Mouse (Mus musculus): ENCODE data around the gene Serinc3.
"Not testable (repeated sequence)": the region's sequence is repeated elsewhere in the genome, so short reads cannot be mapped to it uniquely, and the experiment has no call there.

Serinc3 gene

GRCm38 (mm10) chr2:163644575-163645385 lies at the start of gene Serinc3:
Gene Serinc3, minus strand, starts transcription at chr2:163645131.
- DNase-seq (ENCODE audit: low spot score in 2 of 2), result peak; percentile 98

GRCm38 (mm10) chr2:163693716-163694314 lies 48.9 kb upstream of the Serinc3 start:
- no peak for DNase-seq (ENCODE audit: low spot score in 2 of 2)

DNA sequence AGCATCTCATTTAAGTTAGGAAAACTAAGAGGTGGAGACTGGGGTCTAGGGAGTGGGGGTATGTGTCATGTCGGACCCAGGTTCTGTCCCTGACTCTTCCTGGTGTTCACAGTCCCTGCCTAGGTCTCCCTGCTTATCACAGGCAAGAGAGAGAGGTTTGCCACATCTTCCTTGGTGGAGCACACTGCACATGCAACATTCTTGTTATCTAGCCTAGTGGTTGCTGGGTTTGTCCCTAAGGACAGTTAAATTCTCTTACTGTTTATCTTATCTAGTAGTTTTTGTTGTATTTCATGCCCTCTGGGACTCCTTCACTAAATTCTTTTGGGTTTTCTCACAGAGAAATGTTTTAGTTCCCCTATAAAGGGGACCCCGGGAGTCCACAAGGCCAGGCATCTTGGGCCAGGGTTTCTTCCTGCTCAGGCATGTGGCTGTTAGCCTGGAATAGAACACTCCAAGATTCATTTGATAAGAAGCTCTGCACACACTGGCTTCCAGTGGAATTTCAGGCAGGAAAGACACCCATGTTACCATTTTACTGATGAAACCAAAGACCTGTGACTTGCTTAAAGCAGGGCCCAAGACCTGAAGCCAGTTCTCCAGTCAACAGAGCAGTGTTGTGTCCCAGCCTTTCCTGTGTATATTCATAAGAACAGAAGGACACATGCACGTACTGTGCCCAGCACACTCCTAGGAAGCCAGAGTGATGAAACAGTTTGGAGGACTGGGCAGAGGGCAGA lies 48.1 kb upstream of the Serinc3 start:
- DNase-seq (ENCODE audit: low spot score in 2 of 2), result no peak

GRCm38 (mm10) chr2:163691846-163692605 lies 47.1 kb upstream of the Serinc3 start:
- no peak for DNase-seq (ENCODE audit: low spot score in 2 of 2)

GRCm38 (mm10) chr2:163690409-163691304 lies 45.7 kb upstream of the Serinc3 start:
- no peak for DNase-seq (ENCODE audit: low spot score in 2 of 2)

- no peak for DNase-seq (ENCODE audit: low spot score in 2 of 2)
Measured at GRCm38 (mm10) chr2:163689771-163690170, 44.8 kb upstream of the Serinc3 start.

GRCm38 (mm10) chr2:163688377-163688776 lies 43.4 kb upstream of the Serinc3 start:
- DNase-seq (ENCODE audit: low spot score in 2 of 2), result not testable (repeated sequence)

DNA sequence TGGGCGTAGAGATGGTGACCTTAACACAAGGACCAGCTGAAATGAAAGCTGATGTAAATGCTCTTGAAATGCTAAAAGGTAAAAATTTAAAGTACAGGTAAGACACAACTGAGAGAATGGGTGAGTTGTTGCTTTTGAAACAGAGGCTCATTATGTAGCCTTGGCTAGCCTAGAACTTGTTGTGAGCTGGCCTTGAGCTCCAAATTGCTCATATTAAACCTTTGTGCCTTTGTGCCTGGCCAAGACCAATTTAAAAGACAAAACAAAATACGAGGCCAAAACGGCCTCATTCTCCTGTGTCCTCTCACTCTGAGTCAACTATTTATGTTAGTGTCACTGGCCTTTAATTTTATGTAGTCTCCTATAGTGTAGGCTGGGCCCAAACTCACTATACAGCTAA lies 42.0 kb upstream of the Serinc3 start:
- no peak for DNase-seq (ENCODE audit: low spot score in 2 of 2)

DNA sequence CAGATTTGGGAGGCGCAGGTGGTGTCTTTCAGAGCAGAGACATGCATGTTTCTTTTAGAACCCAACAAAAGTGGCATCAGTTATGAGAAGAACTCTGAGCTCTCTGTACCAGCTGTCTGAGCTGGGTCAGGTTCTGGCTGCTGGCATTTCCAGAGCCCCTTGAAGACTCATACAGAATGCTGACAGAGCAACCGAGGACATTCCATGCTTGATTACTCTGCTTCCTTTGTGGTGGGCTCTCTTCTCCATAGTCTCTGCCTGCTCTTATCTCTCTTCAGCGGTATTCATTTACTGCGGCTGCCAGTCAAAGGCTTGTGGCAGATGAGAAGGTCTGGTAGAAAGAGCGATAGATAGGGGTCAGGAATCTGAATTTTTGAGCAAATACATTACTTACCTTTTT lies 41.3 kb upstream of the Serinc3 start:
- DNase-seq (ENCODE audit: low spot score in 2 of 2), result no peak

GRCm38 (mm10) chr2:163685761-163686200 lies 40.9 kb upstream of the Serinc3 start:
- peak; percentile 70 to 75 for DNase-seq (ENCODE audit: low spot score in 2 of 2)

GRCm38 (mm10) chr2:163685287-163685686 lies 40.4 kb upstream of the Serinc3 start:
- DNase-seq (ENCODE audit: low spot score in 2 of 2), result peak in 1 of 2 experiments; percentile 44

DNA sequence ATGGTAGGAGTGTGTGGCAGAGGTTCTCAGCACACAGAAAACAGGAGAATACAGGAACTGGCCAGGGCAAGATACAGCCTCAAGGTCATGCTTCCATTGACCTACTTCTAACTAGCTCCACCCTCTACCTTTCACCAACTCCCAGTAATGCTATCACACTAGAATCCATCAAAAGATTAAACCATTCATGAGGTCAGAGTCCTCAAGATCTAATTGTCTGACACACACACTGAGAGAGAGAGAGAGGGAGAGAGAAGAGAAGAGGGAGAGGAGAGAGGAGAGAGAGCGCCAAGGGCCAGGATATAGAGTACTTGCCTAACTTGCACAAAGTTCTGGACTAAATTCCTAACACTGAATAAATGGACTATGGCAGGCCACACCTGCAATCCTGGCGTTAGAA lies 37.4 kb upstream of the Serinc3 start:
- no peak for DNase-seq (ENCODE audit: low spot score in 2 of 2)

- no peak for DNase-seq (ENCODE audit: low spot score in 2 of 2)
Measured at GRCm38 (mm10) chr2:163676745-163677144, 31.8 kb upstream of the Serinc3 start.

DNA sequence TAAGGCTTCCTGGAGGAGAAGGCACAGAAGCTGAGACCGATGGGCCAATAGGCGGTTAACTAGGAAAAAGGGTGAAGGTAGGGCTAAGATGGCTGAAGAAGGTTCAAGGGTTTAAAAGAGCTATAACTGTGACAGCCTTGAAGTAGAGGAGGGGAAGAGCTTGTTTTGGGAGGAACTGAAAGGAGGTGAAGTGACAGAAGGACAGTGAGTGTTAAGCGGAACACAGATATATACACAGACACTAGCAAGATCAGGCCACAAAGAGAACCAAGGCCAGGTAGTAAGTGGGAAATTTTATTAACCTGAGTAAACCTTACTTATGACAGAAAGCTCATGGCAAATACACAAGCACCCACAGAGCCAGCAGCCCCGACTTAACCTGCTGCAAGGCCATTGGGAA lies 31.4 kb upstream of the Serinc3 start:
- no peak for DNase-seq (ENCODE audit: low spot score in 2 of 2)

DNA sequence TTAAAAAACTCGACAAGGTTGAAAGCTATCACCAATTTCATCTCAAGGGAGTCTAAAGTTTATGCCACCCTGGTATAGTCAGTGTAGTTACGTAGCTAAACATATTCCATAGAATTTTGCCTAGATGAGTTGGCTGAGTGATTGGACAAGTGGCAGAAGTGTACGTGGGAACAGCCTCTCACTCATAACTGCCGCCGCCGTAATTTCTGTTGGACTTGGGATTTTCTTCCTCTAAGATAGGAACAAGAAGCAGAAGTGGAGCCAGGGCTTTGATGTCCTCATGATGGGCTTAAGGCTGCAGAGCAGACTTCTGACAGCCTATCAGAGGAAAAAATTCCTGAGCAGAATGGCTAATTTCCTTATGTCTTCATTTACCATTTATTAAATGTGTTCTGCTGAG lies 30.7 kb upstream of the Serinc3 start:
- DNase-seq (ENCODE audit: low spot score in 2 of 2), result peak; percentile 42 to 61

GRCm38 (mm10) chr2:163675144-163675619 lies 30.3 kb upstream of the Serinc3 start:
- DNase-seq (ENCODE audit: low spot score in 2 of 2), result peak; percentile 48 to 52

- DNase-seq (ENCODE audit: low spot score in 2 of 2), result no peak
Measured at GRCm38 (mm10) chr2:163674397-163674796, 29.5 kb upstream of the Serinc3 start.

- no peak for DNase-seq (ENCODE audit: low spot score in 2 of 2)
Measured at GRCm38 (mm10) chr2:163670872-163671594, 26.1 kb upstream of the Serinc3 start.

- no peak for DNase-seq (ENCODE audit: low spot score in 2 of 2)
Measured at GRCm38 (mm10) chr2:163667045-163667444, 22.1 kb upstream of the Serinc3 start.

DNA sequence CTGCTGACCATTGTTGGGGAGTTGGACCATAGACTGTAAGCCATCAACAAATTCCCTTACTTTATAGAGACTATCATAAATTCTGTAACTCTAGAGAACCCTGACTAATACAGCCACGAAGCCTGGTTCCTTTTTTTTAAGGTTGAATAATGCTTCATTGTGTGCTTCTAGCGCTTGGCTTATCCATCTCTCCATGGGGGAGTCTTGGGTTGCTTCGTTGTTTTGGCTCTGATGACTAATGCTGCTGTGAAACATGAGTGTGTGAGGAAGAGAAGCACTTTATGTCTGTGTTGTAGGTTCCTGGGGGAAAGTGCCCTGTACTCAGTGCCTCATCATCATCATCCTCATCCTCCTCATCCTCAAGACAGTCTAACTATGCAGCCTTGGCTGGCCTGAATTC lies 19.0 kb upstream of the Serinc3 start:
- DNase-seq (ENCODE audit: low spot score in 2 of 2), result no peak
